Mouse (Mus musculus) embryonic facial prominence, embryonic 14.5 days (tissue): ENCODE data around the gene Krtap5-5. TPM values are rescaled to one million over a fixed set of nuclear protein-coding genes. Genes with fewer than 3 reads are reported as not detected.

Experiments used
- ATAC-seq: fragments of 200-750 bp; cut with Nextera tagmentation; 2 replicates; pipeline ENCODE4 v1.8.0; 2017; ENCODE audit warnings: low read depth, moderate number of reproducible peaks, moderate TSS enrichment
- DNase-seq: peaks from one replicate; pipeline ENCODE4 v3.0.0-alpha.2; 2015; ENCODE audit warnings: low spot score
- H3K27ac ChIP-seq: fragments of 300-500 bp; sonication (generic); replicated peaks from 2 replicates; pipeline ENCODE4 v1.5.1; 2014; ENCODE audit warnings: low read depth, mild to moderate bottlenecking, low read length, moderate library complexity
- H3K27me3 ChIP-seq: fragments of 300-500 bp; sonication (generic); replicated peaks from 2 replicates; pipeline ENCODE4 v1.6.1; 2014; ENCODE audit warnings: low read length; ENCODE audit not compliant: control insufficient read depth, insufficient read depth
- H3K36me3 ChIP-seq: fragments of 300-500 bp; sonication (generic); 2 replicates; pipeline ENCODE4 v1.6.1; 2014; ENCODE audit warnings: low read length, mixed read lengths; ENCODE audit not compliant: control insufficient read depth, insufficient read depth
- H3K4me1 ChIP-seq: fragments of 300-500 bp; sonication (generic); 2 replicates; pipeline ENCODE4 v1.6.1; 2014; ENCODE audit warnings: antibody characterized with exemption, low read length; ENCODE audit not compliant: control insufficient read depth, insufficient read depth
- H3K4me2 ChIP-seq: fragments of 300-500 bp; sonication (generic); 2 replicates; pipeline ENCODE4 v1.6.1; 2014; ENCODE audit warnings: low read depth, mild to moderate bottlenecking, low read length, moderate library complexity, mixed read lengths
- H3K4me3 ChIP-seq: fragments of 300-500 bp; sonication (generic); 2 replicates; pipeline ENCODE4 v1.5.1; 2014; ENCODE audit warnings: low read depth, mild to moderate bottlenecking, low read length
- H3K9ac ChIP-seq: fragments of 300-500 bp; sonication (generic); 2 replicates; pipeline ENCODE4 v1.6.1; 2014; ENCODE audit warnings: low read depth, mild to moderate bottlenecking, low read length, moderate library complexity, mixed read lengths
- H3K9me3 ChIP-seq: fragments of 300-500 bp; sonication (generic); 2 replicates; pipeline ENCODE4 v1.6.1; 2016; ENCODE audit warnings: low read length; ENCODE audit not compliant: control insufficient read depth
- WGBS: fragments of 180-500 bp; shearing (Covaris S2); extraction: QIAGEN DNeasy Blood & Tissue Kit; methylation state at CpG from one replicate; pipeline ENCODE4 v1.1.7; 2014; 5-methylcytosine and 5-hydroxymethylcytosine counted together
- polyA plus RNA-seq: library from polyadenylated mRNA; unstranded; fragments of >200 nt; fragmentation: Nextera tagmentation; extraction: Ambion mirVana; gene quantifications from 2 replicates; pipeline ENCODE4 v1.2.1, GENCODE M21; 2014

The Krtap5-5 gene
- polyA plus RNA-seq, 1 experiment from 2014 or later = 0.19 TPM

DNA sequence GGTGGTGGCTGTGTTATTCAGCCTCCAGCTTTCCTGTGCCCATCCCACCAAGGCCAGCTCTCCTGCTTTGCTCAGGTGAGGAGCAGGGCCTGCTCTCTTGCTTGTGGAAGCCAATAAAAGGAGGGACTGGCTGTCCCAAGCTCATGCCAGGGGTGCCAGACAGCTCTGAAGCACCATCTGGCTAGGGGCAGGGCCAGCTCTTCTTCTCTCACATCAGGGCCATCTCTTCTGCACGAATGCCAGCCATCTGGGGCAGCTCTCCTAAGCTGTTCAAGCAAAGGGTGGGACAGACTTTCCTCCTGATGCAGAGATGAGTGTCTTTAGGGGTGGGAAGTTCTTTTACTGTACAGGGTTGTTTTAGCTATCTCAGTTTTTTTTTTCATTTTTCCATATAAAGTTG, 48.8 kb downstream of the Krtap5-5 start:
- Histone ChIP-seq H3K9me3 (no peaks in the 10 kb centered on the region), H3K4me3 (no peak overlapping the region), H3K27me3 (no peaks in the 10 kb centered on the region), H3K4me1 (no peaks in the 10 kb centered on the region), H3K36me3 (no peaks in the 10 kb centered on the region), H3K27ac (no peak overlapping the region), H3K9ac (no peak overlapping the region), H3K4me2 (no peak overlapping the region)
- no peak for ATAC-seq
- 62% methylated on average over 1 of the region's 1 CpGs for WGBS
- DNase-seq = no peak

Other genes with a start within 250 kb of the Krtap5-5 start
- 65.8 and 68.4 TPM in 2 replicates for gene Mob2, start 168.9 kb downstream of the Krtap5-5 start, polyA plus RNA-seq
- gene Dusp8, start 134.1 kb downstream of the Krtap5-5 start, polyA plus RNA-seq = 7.1 and 11.1 TPM in 2 replicates
- gene Gm45618, start 109.2 kb downstream of the Krtap5-5 start, polyA plus RNA-seq = 0.28 TPM in 1 of 2 replicates, not detected in the other
- not detected in 2 replicates for gene Gm39115, start 93.9 kb downstream of the Krtap5-5 start, polyA plus RNA-seq
- not detected in 2 replicates for gene Gm45337, start 85.4 kb downstream of the Krtap5-5 start, polyA plus RNA-seq
- not detected in 2 replicates for gene Gm29735, start 72.9 kb downstream of the Krtap5-5 start, polyA plus RNA-seq
- gene Gm4553, start 64.2 kb downstream of the Krtap5-5 start, polyA plus RNA-seq = not detected in 2 replicates
- not detected in 2 replicates for gene Krtap5-2, start 54.0 kb downstream of the Krtap5-5 start, polyA plus RNA-seq
- not detected in 2 replicates for gene Gm10153, start 39.6 kb downstream of the Krtap5-5 start, polyA plus RNA-seq
- not detected in 2 replicates for gene Krtap5-3, start 28.6 kb downstream of the Krtap5-5 start, polyA plus RNA-seq
- gene Gm7579, start 18.1 kb downstream of the Krtap5-5 start, polyA plus RNA-seq = not detected in 2 replicates
- gene Gm40460, start 11.1 kb upstream of the Krtap5-5 start, polyA plus RNA-seq = not detected in 2 replicates
- gene Gm2431, start 28.4 kb upstream of the Krtap5-5 start, polyA plus RNA-seq = not detected in 2 replicates
- gene Gm4559, start 44.4 kb upstream of the Krtap5-5 start, polyA plus RNA-seq = not detected in 2 replicates
- gene Krtap5-1, start 67.1 kb upstream of the Krtap5-5 start, polyA plus RNA-seq = not detected in 2 replicates
- not detected in 2 replicates for gene Krtap5-4, start 73.6 kb upstream of the Krtap5-5 start, polyA plus RNA-seq
- gene Ifitm10, start 143.8 kb upstream of the Krtap5-5 start, polyA plus RNA-seq = 3.0 and 3.3 TPM in 2 replicates
- gene Gm49369, start 152.7 kb upstream of the Krtap5-5 start, polyA plus RNA-seq = 0.46 TPM in 1 of 2 replicates, not detected in the other
- gene Ctsd, start 158.1 kb upstream of the Krtap5-5 start, polyA plus RNA-seq = 342 and 350 TPM in 2 replicates
- 1.9 and 3.9 TPM in 2 replicates for gene Syt8, start 204.9 kb upstream of the Krtap5-5 start, polyA plus RNA-seq
- gene Tnni2, start 211.8 kb upstream of the Krtap5-5 start, polyA plus RNA-seq = 319 and 564 TPM in 2 replicates
- gene Lsp1, start 230.8 kb upstream of the Krtap5-5 start, polyA plus RNA-seq = 40.1 and 42.6 TPM in 2 replicates